Comparison of ENCODE assay signal across 20 mouse cellular contexts in genomic region chr5:32717726-32718125, GRCm38 (mm10).
"Had no signal": no experiment of that assay in that cellular context is flagged by ENCODE, and none has a peak within 500 bp of the region (broad histone marks: within the 10 kb centered on the region; RNA-seq: fewer than 3 reads in every experiment).

No protein-coding gene starts in this region.

- DNase-seq: kidney, adult 11 months; kidney, adult 8-10 months; kidney, postnatal 14 days; left cerebral cortex, postnatal 4 days; lung, adult 2 months; lung, postnatal 14 days; lung, postnatal 4 days; retina, postnatal 1 day; right cerebral cortex, postnatal 25 days; spleen, adult 18-20 months; thymus, postnatal 25 days had no signal

- H3K27ac ChIP-seq: layer of hippocampus, adult 2 months; limb, embryonic 12.5 days; limb, embryonic 15.5 days; midbrain, embryonic 12.5 days; neural tube, embryonic 13.5 days; stomach, embryonic 15.5 days had no signal

- H3K27me3 ChIP-seq: limb, embryonic 12.5 days; limb, embryonic 15.5 days; midbrain, embryonic 12.5 days; neural tube, embryonic 13.5 days; stomach, embryonic 15.5 days had no signal

- H3K9ac ChIP-seq: limb, embryonic 12.5 days; limb, embryonic 15.5 days; midbrain, embryonic 12.5 days; neural tube, embryonic 13.5 days; stomach, embryonic 15.5 days had no signal

- ATAC-seq: inflammation-experienced regulatory T-cells, adult 6 months; midbrain, embryonic 16.5 days had no signal

- H3K4me3 ChIP-seq: layer of hippocampus, adult 2 months; limb, embryonic 12.5 days; limb, embryonic 15.5 days; midbrain, embryonic 12.5 days; myocyte; neural tube, embryonic 13.5 days; stomach, embryonic 15.5 days had no signal

- H3K4me2 ChIP-seq: limb, embryonic 12.5 days; limb, embryonic 15.5 days; midbrain, embryonic 12.5 days; neural tube, embryonic 13.5 days; stomach, embryonic 15.5 days had no signal

- H3K9me3 ChIP-seq: limb, embryonic 12.5 days; limb, embryonic 15.5 days; midbrain, embryonic 12.5 days; neural tube, embryonic 13.5 days; stomach, embryonic 15.5 days had no signal

- H3K4me1 ChIP-seq: stomach, embryonic 15.5 days had no signal

- H3K36me3 ChIP-seq: limb, embryonic 12.5 days; limb, embryonic 15.5 days; midbrain, embryonic 12.5 days; neural tube, embryonic 13.5 days; stomach, embryonic 15.5 days had no signal
